Mouse (Mus musculus) lung, postnatal 0 days (tissue): ENCODE data around the gene Bace1. TPM values are rescaled to one million over a fixed set of nuclear protein-coding genes. Genes with fewer than 3 reads are reported as not detected.

Experiments
- ATAC-seq: fragments of 200-750 bp; cut with Nextera tagmentation; 2 replicates; pipeline ENCODE4 v1.8.0; 2017; ENCODE audit warnings: moderate library complexity
- DNase-seq: peaks from one replicate; pipeline ENCODE4 v3.0.0-alpha.2; 2016; ENCODE audit warnings: low spot score
- H3K27ac ChIP-seq: fragments of 300-500 bp; sonication (generic); 2 replicates; pipeline ENCODE4 v1.5.1; 2014; ENCODE audit warnings: antibody characterized with exemption, mild to moderate bottlenecking, low read length, mixed read lengths
- H3K27me3 ChIP-seq: fragments of 300-500 bp; sonication (generic); replicated peaks from 2 replicates; pipeline ENCODE4 v1.6.1; 2014; ENCODE audit warnings: low read length, mixed read lengths; ENCODE audit not compliant: insufficient read depth
- H3K36me3 ChIP-seq: fragments of 300-500 bp; sonication (generic); 2 replicates; pipeline ENCODE4 v1.6.1; 2014; ENCODE audit warnings: low read length, mixed read lengths; ENCODE audit not compliant: insufficient read depth
- H3K4me1 ChIP-seq: fragments of 300-500 bp; sonication (generic); 2 replicates; pipeline ENCODE4 v1.6.1; 2014; ENCODE audit warnings: antibody characterized with exemption, low read depth, low read length, mixed read lengths; ENCODE audit not compliant: insufficient read depth
- H3K4me2 ChIP-seq: fragments of 300-500 bp; sonication (generic); replicated peaks from 2 replicates; pipeline ENCODE4 v1.6.1; 2014; ENCODE audit warnings: low read depth, mild to moderate bottlenecking, low read length, moderate library complexity, mixed read lengths
- H3K4me3 ChIP-seq: fragments of 300-500 bp; sonication (generic); 2 replicates; pipeline ENCODE4 v1.5.1; 2014; ENCODE audit warnings: low read depth, low read length
- H3K9ac ChIP-seq: fragments of 300-500 bp; sonication (generic); replicated peaks from 2 replicates; pipeline ENCODE4 v1.6.1; 2014; ENCODE audit warnings: low read depth, mild to moderate bottlenecking
- H3K9me3 ChIP-seq: fragments of 300-500 bp; sonication (generic); 2 replicates; pipeline ENCODE4 v1.6.1; 2016; ENCODE audit warnings: low read length, mixed read lengths
- CTCF ChIP-seq: IDR thresholded peaks from 2 replicates; pipeline ENCODE4 v1.5.1; 2016; ENCODE audit warnings: antibody characterized with exemption, mild to moderate bottlenecking
- EP300 ChIP-seq: IDR thresholded peaks from 2 replicates; pipeline ENCODE4 v1.6.1; 2016; ENCODE audit warnings: antibody characterized with exemption, mild to moderate bottlenecking, control low read depth
- WGBS: fragments of 180-500 bp; shearing (Covaris S2); extraction: QIAGEN DNeasy Blood & Tissue Kit; methylation state at CpG from one replicate; pipeline ENCODE4 v1.1.7; 2014; 5-methylcytosine and 5-hydroxymethylcytosine counted together
- polyA plus RNA-seq: library from polyadenylated mRNA; unstranded; fragments of >200 nt; fragmentation: Nextera tagmentation; extraction: Ambion mirVana; gene quantifications from 2 replicates; pipeline ENCODE4 v1.2.1, GENCODE M21; 2015

Bace1 gene
- polyA plus RNA-seq: 16.6 and 18.3 TPM in 2 replicates

DNA sequence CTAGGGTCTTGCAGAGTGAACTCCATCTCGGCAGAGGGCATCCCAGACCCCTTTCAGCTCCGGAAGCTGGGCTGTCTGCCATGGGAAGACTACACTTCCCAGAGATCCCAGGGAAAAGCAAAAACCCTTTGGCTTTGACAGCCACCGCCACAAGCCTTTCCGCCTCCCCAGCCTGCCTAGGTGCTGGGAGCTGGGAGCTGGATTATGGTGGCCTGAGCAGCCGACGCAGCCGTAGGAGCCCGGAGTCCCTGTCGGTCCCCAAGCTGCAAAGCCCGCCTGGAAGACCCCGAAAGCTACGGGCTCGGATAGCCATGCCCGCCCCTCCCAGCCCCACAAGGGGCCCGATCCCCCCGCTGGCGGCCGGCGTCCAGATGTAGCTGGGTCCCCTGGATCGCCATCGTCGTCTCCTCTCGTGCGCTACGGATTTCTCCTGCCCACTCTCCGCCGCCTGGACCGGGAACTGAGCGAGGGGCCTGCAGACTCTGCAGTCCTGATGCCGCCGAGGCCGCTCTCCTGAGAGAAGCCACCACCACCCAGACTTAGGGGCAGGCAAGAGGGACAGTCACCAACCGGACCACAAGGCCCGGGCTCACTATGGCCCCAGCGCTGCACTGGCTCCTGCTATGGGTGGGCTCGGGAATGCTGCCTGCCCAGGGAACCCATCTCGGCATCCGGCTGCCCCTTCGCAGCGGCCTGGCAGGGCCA lies at the start of gene Bace1:
Gene Bace1 (plus strand): TSS at position 147 of the 705 bp plus-strand sequence.
- peak; percentile 86 for ATAC-seq
- Histone ChIP-seq H3K4me2 (peak within 1 kb of the TSS; percentile 93), H3K27ac (peak within 1 kb of the TSS; percentile 6; the same call in 1 of the 2 replicates), H3K9ac (peak within 1 kb of the TSS; percentile 46), H3K27me3 (no peaks in the 10 kb centered on the region), H3K9me3 (no peaks in the 10 kb centered on the region), H3K4me1 (peaks cover 13% of the 10 kb centered on the region; the same call in 1 of the 2 replicates), H3K36me3 (no peaks in the 10 kb centered on the region), H3K4me3 (peak within 1 kb of the TSS; percentile 60)
- WGBS: 1% methylated on average over 39 of the region's 40 CpGs
- TF ChIP-seq EP300: no peak
- peak; percentile 56 for TF ChIP-seq CTCF
- DNase-seq: peak; percentile 90

DNA sequence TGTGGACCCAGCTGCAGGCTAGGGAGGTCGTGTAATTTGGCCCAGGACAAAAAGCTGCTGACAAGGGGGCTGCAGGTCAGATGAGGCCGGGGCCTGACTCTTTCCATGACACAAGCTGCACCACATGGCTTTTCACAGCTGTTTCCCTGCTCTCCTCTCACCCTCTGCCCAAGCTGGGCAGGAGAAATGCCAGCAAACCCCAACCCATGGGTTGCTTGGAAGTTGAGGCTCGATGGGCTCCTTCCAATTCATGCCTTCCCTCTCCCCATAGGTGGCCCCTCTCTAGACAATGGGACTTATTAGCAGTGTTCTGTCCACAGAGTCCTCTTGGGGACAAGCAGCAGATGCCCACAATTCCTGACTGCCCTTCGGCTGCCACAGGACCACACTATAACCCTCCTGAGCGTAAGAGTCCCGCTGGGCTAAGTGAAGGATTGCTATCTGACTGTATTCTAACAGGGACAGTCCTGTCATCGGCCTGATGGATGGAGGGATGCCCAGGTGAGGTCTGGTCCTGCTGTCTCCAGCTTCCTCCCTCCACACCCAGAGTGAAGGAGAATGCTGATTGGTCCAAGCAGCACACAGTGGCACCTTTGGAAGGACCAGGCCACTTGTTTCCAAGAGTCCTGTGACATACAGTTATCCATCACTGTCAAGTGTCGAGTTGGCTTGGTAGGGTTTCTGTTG lies 46.8 kb upstream of the Bace1 start:
- Histone ChIP-seq H3K4me2 (no peak overlapping the region), H3K36me3 (no peaks in the 10 kb centered on the region), H3K4me3 (no peak overlapping the region), H3K27ac (no peak overlapping the region), H3K4me1 (no peaks in the 10 kb centered on the region), H3K9me3 (no peaks in the 10 kb centered on the region), H3K9ac (no peak overlapping the region), H3K27me3 (no peaks in the 10 kb centered on the region)
- 82% methylated on average over 8 of the region's 8 CpGs for WGBS
- ATAC-seq: no peak
- DNase-seq: no peak
- TF ChIP-seq CTCF: no peak
- no peak for TF ChIP-seq EP300

DNA sequence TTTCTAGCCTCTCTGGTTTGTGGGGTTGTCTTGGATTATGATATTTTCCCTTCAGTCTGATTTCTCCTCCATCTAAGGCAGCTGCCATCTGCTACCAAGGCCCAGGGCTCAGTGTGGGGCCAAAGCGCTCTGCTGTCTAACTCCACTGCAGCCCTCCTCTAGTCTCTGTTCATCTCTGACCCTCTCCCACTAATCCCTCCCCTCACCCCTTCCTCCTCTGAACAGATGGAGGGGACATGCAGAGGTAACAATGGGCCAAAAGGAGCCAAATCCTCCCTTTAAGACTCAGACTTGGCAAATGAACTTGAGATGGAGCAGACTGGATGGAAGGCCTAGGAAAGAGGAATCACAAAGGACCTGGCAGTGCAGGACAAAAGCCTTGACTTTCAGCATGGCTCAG lies 46.1 kb upstream of the Bace1 start:
- 92% methylated on average over 1 of the region's 1 CpGs for WGBS
- H3K36me3 ChIP-seq: no peaks in the 10 kb centered on the region
- H3K4me2 ChIP-seq: no peak overlapping the region
- no peaks in the 10 kb centered on the region for H3K9me3 ChIP-seq
- H3K9ac ChIP-seq: no peak overlapping the region
- H3K27me3 ChIP-seq: no peaks in the 10 kb centered on the region
- ATAC-seq: no peak
- DNase-seq: no peak
- TF ChIP-seq EP300 (no peak), CTCF (no peak)
- H3K4me3 ChIP-seq: no peak overlapping the region
- H3K27ac ChIP-seq: no peak overlapping the region
- no peaks in the 10 kb centered on the region for H3K4me1 ChIP-seq

- no peak for ATAC-seq
- WGBS: 94% methylated on average over 6 of the region's 6 CpGs
- DNase-seq: no peak
- no peak overlapping the region for H3K9ac ChIP-seq
- H3K4me1 ChIP-seq: no peaks in the 10 kb centered on the region
- no peaks in the 10 kb centered on the region for H3K36me3 ChIP-seq
- no peak overlapping the region for H3K27ac ChIP-seq
- no peaks in the 10 kb centered on the region for H3K27me3 ChIP-seq
- H3K4me3 ChIP-seq: no peak overlapping the region
- H3K4me2 ChIP-seq: no peak overlapping the region
- H3K9me3 ChIP-seq: no peaks in the 10 kb centered on the region
- TF ChIP-seq EP300 (no peak), CTCF (no peak)
Measured at GRCm38 (mm10) chr9:45793697-45794096, 44.7 kb upstream of the Bace1 start.

DNA sequence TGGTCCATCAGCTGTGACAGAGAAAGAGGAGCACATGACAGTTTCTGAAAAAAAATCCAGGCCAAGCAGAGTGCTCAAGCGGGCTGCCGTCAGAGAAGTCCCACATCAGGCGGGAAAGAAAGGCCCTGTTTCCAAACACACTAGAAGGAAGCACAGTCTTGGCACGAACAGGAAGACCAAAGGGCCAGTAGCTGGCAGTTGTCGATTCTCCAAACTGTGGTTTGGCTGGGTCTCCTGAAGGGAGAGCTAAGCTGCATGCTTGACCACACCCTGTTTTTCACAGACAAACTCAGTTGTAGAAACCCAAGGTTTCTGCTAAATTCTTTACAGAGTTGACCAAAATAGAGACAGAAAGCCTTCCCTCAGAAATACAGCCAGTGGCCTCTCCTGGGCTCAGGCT lies 42.7 kb upstream of the Bace1 start:
- H3K36me3 ChIP-seq: no peaks in the 10 kb centered on the region
- no peaks in the 10 kb centered on the region for H3K4me1 ChIP-seq
- TF ChIP-seq CTCF: no peak
- no peak for TF ChIP-seq EP300
- DNase-seq (peak; percentile 25), ATAC-seq (0 out of 2 replicates have a peak, but pooled peaks have one; percentile 15)
- H3K4me3 ChIP-seq: no peak overlapping the region
- H3K27me3 ChIP-seq: no peaks in the 10 kb centered on the region
- H3K9ac ChIP-seq: no peak overlapping the region
- no peak overlapping the region for H3K27ac ChIP-seq
- H3K9me3 ChIP-seq: no peaks in the 10 kb centered on the region
- no peak overlapping the region for H3K4me2 ChIP-seq
- WGBS: 54% methylated on average over 5 of the region's 5 CpGs

- no peaks in the 10 kb centered on the region for H3K9me3 ChIP-seq
- no peaks in the 10 kb centered on the region for H3K4me1 ChIP-seq
- no peak overlapping the region for H3K27ac ChIP-seq
- no peak for ATAC-seq
- 81% methylated on average over 3 of the region's 3 CpGs for WGBS
- H3K36me3 ChIP-seq: no peaks in the 10 kb centered on the region
- no peaks in the 10 kb centered on the region for H3K27me3 ChIP-seq
- no peak overlapping the region for H3K4me2 ChIP-seq
- no peak overlapping the region for H3K9ac ChIP-seq
- no peak for DNase-seq
- TF ChIP-seq EP300: no peak
- peak; percentile 16 for TF ChIP-seq CTCF
- no peak overlapping the region for H3K4me3 ChIP-seq
Measured at GRCm38 (mm10) chr9:45797271-45797670, 41.1 kb upstream of the Bace1 start.
